Mouse (Mus musculus) midbrain, postnatal 0 days (tissue): ENCODE measurements at regions not wholly inside any gene's neighbourhood (a gene's known extent, or its start where the extent isn't known, plus 50 kb on each side); places are given as distances from the start of the nearest gene placed in this dataset.

Source experiments
- ATAC-seq: fragments of 200-750 bp; cut with Nextera tagmentation; 2 replicates; pipeline ENCODE4 v1.8.0; 2017; ENCODE audit warnings: moderate number of reproducible peaks, mild to moderate bottlenecking, moderate TSS enrichment, moderate library complexity; ENCODE audit not compliant: low FRiP score
- DNase-seq: peaks from one replicate; pipeline ENCODE4 v3.0.0-alpha.2; 2015; ENCODE audit warnings: low spot score
- H3K27ac ChIP-seq: fragments of 300-500 bp; sonication (generic); 2 replicates; pipeline ENCODE4 v1.5.1; 2014; ENCODE audit warnings: low read depth, mild to moderate bottlenecking, low read length, mixed read lengths
- H3K27me3 ChIP-seq: fragments of 300-500 bp; sonication (generic); 2 replicates; pipeline ENCODE4 v1.6.1; 2014; ENCODE audit warnings: low read length, control low read depth, mixed read lengths; ENCODE audit not compliant: insufficient read depth
- H3K36me3 ChIP-seq: fragments of 300-500 bp; sonication (generic); 2 replicates; pipeline ENCODE4 v1.6.1; 2014; ENCODE audit warnings: low read length, control low read depth, mixed read lengths; ENCODE audit not compliant: insufficient read depth
- H3K4me1 ChIP-seq: fragments of 300-500 bp; sonication (generic); 2 replicates; pipeline ENCODE4 v1.6.1; 2014; ENCODE audit warnings: mild to moderate bottlenecking, control low read depth, antibody characterized with exemption, low read length, mixed read lengths; ENCODE audit not compliant: insufficient read depth
- H3K4me2 ChIP-seq: fragments of 300-500 bp; sonication (generic); 2 replicates; pipeline ENCODE4 v1.6.1; 2014; ENCODE audit warnings: low read depth, mild to moderate bottlenecking, low read length, mixed read lengths; ENCODE audit not compliant: poor library complexity, severe bottlenecking
- H3K4me3 ChIP-seq: fragments of 300-500 bp; sonication (generic); 2 replicates; pipeline ENCODE4 v1.5.1; 2014; ENCODE audit warnings: low read depth, mild to moderate bottlenecking, low read length, moderate library complexity
- H3K9ac ChIP-seq: fragments of 300-500 bp; sonication (generic); replicated peaks from 2 replicates; pipeline ENCODE4 v1.6.1; 2014; ENCODE audit warnings: mild to moderate bottlenecking, low read length, moderate library complexity, mixed read lengths; ENCODE audit not compliant: poor library complexity, severe bottlenecking
- H3K9me3 ChIP-seq: fragments of 300-500 bp; sonication (generic); 2 replicates; pipeline ENCODE4 v1.6.1; 2016; ENCODE audit warnings: low read length, control low read depth
- CTCF ChIP-seq: IDR thresholded peaks from 2 replicates; pipeline ENCODE4 v1.5.1; 2016; ENCODE audit warnings: antibody characterized with exemption, mild to moderate bottlenecking
- WGBS: fragments of 180-500 bp; shearing (Covaris S2); extraction: QIAGEN DNeasy Blood & Tissue Kit; methylation state at CpG from one replicate; pipeline ENCODE4 v1.1.7; 2014; 5-methylcytosine and 5-hydroxymethylcytosine counted together

DNA sequence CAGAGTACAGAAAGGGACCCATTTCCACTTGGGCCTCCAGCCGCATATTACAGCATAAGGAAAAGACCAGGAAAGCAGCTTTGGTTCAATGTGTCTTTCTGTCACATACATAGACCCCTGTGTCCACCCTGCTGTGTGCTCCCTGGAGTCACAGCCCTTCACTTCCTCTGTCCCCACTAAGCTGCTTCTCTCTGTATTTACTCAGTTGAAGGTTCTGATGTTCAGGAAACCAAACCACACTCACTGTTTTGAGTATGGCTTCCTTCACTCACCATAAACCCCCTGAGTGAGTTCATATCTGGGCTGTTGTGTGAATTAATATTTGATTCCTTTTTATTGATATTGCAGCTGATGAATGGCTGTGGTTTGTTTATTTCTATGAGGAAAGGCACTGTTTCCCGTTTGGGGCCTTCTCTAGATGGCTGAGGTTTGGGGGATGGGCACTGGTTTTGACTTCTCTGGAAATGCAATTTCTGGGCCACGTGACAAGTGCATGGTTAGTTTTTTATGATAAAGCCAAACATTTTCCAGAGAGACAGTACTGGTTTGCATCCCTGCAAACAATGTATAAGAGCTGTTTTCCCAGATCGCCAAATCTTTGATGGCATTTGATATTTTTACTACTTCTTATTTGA, 157.0 kb upstream of the Ctnnb1 start:
- no peak for ATAC-seq

GRCm38 (mm10) chr9:120774251-120774650, 154.8 kb upstream of the Ctnnb1 start:
- ATAC-seq, result no peak
- Histone ChIP-seq H3K4me1 (no peaks in the 10 kb centered on the region), H3K9me3 (no peaks in the 10 kb centered on the region), H3K9ac (no peak overlapping the region), H3K27me3 (no peaks in the 10 kb centered on the region), H3K4me3 (no peak overlapping the region), H3K4me2 (no peak overlapping the region), H3K36me3 (no peaks in the 10 kb centered on the region), H3K27ac (no peak overlapping the region)
- 92% methylated on average over 1 of the region's 1 CpGs for WGBS
- peak; percentile 46 for TF ChIP-seq CTCF
- DNase-seq, result no peak

More for the DNA sequence above, 157.0 kb upstream of the Ctnnb1 start:
- no peaks in the 10 kb centered on the region for H3K27me3 ChIP-seq
- H3K9ac ChIP-seq, result no peak overlapping the region
- H3K27ac ChIP-seq, result no peak overlapping the region
- H3K36me3 ChIP-seq, result no peaks in the 10 kb centered on the region
- no peaks in the 10 kb centered on the region for H3K9me3 ChIP-seq
- no peak overlapping the region for H3K4me2 ChIP-seq
- WGBS, result 67% methylated on average over 4 of the region's 4 CpGs
- DNase-seq, result no peak
- TF ChIP-seq CTCF, result no peak
- H3K4me1 ChIP-seq, result no peaks in the 10 kb centered on the region
- H3K4me3 ChIP-seq, result no peak overlapping the region

DNA sequence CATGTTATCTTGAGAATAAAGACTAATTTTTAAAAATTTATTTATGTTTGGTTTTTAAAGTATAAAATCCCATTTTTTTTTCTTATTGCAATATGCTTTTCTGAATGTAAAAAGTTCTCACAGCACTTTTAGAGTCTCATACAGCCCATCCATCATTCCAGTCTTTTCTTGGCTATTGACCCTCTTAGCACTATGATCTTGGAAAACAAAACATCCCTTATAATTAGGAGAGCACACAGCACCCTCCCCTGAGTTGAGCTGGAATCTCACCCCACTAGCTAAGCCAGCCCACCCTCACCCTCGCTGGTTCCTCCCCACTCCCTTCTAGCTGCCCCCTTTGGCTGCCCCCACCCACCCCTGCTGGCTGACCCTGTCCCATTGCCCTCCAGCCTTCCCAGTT, 154.2 kb upstream of the Ctnnb1 start:
- DNase-seq (no peak), ATAC-seq (no peak)
- Histone ChIP-seq H3K27ac (no peak overlapping the region), H3K4me2 (no peak overlapping the region), H3K9me3 (no peaks in the 10 kb centered on the region), H3K9ac (no peak overlapping the region), H3K36me3 (no peaks in the 10 kb centered on the region), H3K27me3 (no peaks in the 10 kb centered on the region), H3K4me1 (no peaks in the 10 kb centered on the region), H3K4me3 (no peak overlapping the region)
- TF ChIP-seq CTCF, result no peak
- 67% methylated on average over 1 of the region's 1 CpGs for WGBS

DNA sequence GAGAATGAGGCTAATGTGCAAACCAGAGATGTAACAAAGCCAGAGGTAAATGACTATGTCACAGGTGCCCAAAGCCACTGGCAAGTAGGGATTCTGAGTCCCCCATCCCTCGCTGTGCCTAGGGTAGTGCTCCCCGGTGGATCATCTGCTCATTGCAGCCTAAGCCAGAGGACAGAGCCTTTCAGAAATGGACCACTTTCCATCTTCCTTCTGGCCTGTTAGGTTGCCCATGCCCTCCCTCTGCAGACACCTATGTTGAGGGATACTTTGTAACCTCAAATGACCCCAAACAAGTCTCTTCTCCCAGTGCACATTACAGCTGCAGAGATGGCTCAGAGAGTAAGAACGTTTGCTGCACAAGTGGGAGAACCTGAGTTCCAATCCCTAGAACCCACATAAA, 153.3 kb upstream of the Ctnnb1 start:
- WGBS, result 57% methylated on average over 3 of the region's 3 CpGs
- H3K36me3 ChIP-seq, result no peaks in the 10 kb centered on the region
- no peaks in the 10 kb centered on the region for H3K9me3 ChIP-seq
- H3K27ac ChIP-seq, result no peak overlapping the region
- H3K9ac ChIP-seq, result no peak overlapping the region
- H3K4me2 ChIP-seq, result no peak overlapping the region
- DNase-seq (no peak), ATAC-seq (no peak)
- no peak for TF ChIP-seq CTCF
- H3K4me1 ChIP-seq, result no peaks in the 10 kb centered on the region
- no peaks in the 10 kb centered on the region for H3K27me3 ChIP-seq
- no peak overlapping the region for H3K4me3 ChIP-seq

GRCm38 (mm10) chr9:120776456-120777001, 152.5 kb upstream of the Ctnnb1 start:
- Histone ChIP-seq H3K4me2 (no peak overlapping the region), H3K4me1 (no peaks in the 10 kb centered on the region), H3K27ac (no peak overlapping the region), H3K9me3 (no peaks in the 10 kb centered on the region), H3K9ac (no peak overlapping the region), H3K36me3 (no peaks in the 10 kb centered on the region), H3K4me3 (no peak overlapping the region), H3K27me3 (no peaks in the 10 kb centered on the region)
- WGBS, result 67% methylated on average over 4 of the region's 4 CpGs
- ATAC-seq, result no peak
- DNase-seq, result no peak
- no peak for TF ChIP-seq CTCF

GRCm38 (mm10) chr9:120777016-120777415, 152.0 kb upstream of the Ctnnb1 start:
- Histone ChIP-seq H3K4me3 (no peak overlapping the region), H3K9ac (no peak overlapping the region), H3K36me3 (no peaks in the 10 kb centered on the region), H3K4me2 (no peak overlapping the region), H3K27ac (no peak overlapping the region), H3K9me3 (no peaks in the 10 kb centered on the region), H3K27me3 (no peaks in the 10 kb centered on the region), H3K4me1 (no peaks in the 10 kb centered on the region)
- 64% methylated on average over 6 of the region's 6 CpGs for WGBS
- TF ChIP-seq CTCF, result no peak
- DNase-seq (no peak), ATAC-seq (no peak)
